19 mouse cellular contexts compared by ENCODE assay signal in genomic region chr4:43322336-43322735, GRCm38 (mm10). TPM values are rescaled to one million over a fixed set of nuclear protein-coding genes. Genes with fewer than 3 reads are reported as not detected.
DNase-seq lines count a peak whose midpoint lies in the region; ATAC-seq and TF ChIP-seq lines count a peak whose summit lies in the region.
"Had no signal": no experiment of that assay in that cellular context is flagged by ENCODE, and none has a peak within 500 bp of the region (broad histone marks: within the 10 kb centered on the region; RNA-seq: fewer than 3 reads in every experiment).

No protein-coding gene starts in this region.

- no peaks in the 10 kb centered on the region for H3K9me3 ChIP-seq in kidney, postnatal 0 days (replicated peaks; ENCODE audit: low read length)
- H3K9me3 ChIP-seq: embryonic facial prominence, embryonic 13.5 days; forebrain, embryonic 12.5 days; G1E; heart, embryonic 12.5 days; hindbrain, embryonic 15.5 days had no signal

- H3K4me2 ChIP-seq in kidney, postnatal 0 days (ENCODE audit: low read length), result no peak overlapping the region
- H3K4me2 ChIP-seq: embryonic facial prominence, embryonic 13.5 days; forebrain, embryonic 12.5 days; heart, embryonic 12.5 days; hindbrain, embryonic 15.5 days had no signal

- DNase-seq in A20 (ENCODE audit: low read depth, low spot score), result peak; percentile 48
- peak; percentile 54 for DNase-seq in kidney, adult 2 months
- DNase-seq in kidney, postnatal 0 days (ENCODE audit: low spot score), result peak; percentile 6
- DNase-seq in kidney, postnatal 36 days, result peak; percentile 41 to 43
- DNase-seq in lung, postnatal 4 days, result no peak
- DNase-seq: adrenal gland, adult 8-10 months; adrenal gland, postnatal 36 days; cerebellum, adult 11 months; cerebellum, adult 8-10 months; cerebellum, postnatal 14 days; gastrocnemius, postnatal 14 days; heart, postnatal 36 days had no signal

- TF ChIP-seq CTCF in kidney, adult 2 months (conservative IDR thresholded peaks at IDR 0.05; ENCODE audit: insufficient read depth, insufficient read length, low read depth, low read length), result no peak
- no peak for TF ChIP-seq CTCF in kidney, postnatal 0 days (IDR thresholded peaks at IDR 0.05; ENCODE audit: low read depth)

- no peak overlapping the region for H3K27ac ChIP-seq in kidney, adult 2 months (ENCODE audit: insufficient read depth, low read depth, low read length)
- no peak overlapping the region for H3K27ac ChIP-seq in kidney, postnatal 0 days
- H3K27ac ChIP-seq: embryonic facial prominence, embryonic 13.5 days; forebrain, embryonic 12.5 days; hindbrain, embryonic 15.5 days had no signal

- no peak for TF ChIP-seq POLR2A in kidney, adult 2 months (IDR thresholded peaks at IDR 0.05; ENCODE audit: low read depth, low read length)

- no peak overlapping the region for H3K9ac ChIP-seq in kidney, postnatal 0 days (ENCODE audit: low read depth, low read length)
- H3K9ac ChIP-seq: embryonic facial prominence, embryonic 13.5 days; forebrain, embryonic 12.5 days; heart, embryonic 12.5 days; hindbrain, embryonic 15.5 days had no signal

- no peaks in the 10 kb centered on the region for H3K27me3 ChIP-seq in kidney, adult 2 months (replicated peaks; ENCODE audit: control insufficient read depth, insufficient read depth, low read length)
- H3K27me3 ChIP-seq in kidney, postnatal 0 days (ENCODE audit: insufficient read depth, low read length), result no peaks in the 10 kb centered on the region
- H3K27me3 ChIP-seq: embryonic facial prominence, embryonic 13.5 days; forebrain, embryonic 12.5 days; heart, embryonic 12.5 days; hindbrain, embryonic 15.5 days had no signal

- ATAC-seq in kidney, postnatal 0 days (replicated peaks; ENCODE audit: low FRiP score, low read depth), result 0 out of 2 replicates have a peak, but pooled peaks have one; percentile 46
- ATAC-seq in frontal cortex, adult (ENCODE audit: low TSS enrichment), result no peak
- ATAC-seq: forebrain, embryonic 16.5 days had no signal

- H3K36me3 ChIP-seq in kidney, adult 2 months (ENCODE audit: control insufficient read depth, insufficient read depth, low read length), result no peaks in the 10 kb centered on the region
- H3K36me3 ChIP-seq in kidney, postnatal 0 days (ENCODE audit: insufficient read depth, low read length), result no peaks in the 10 kb centered on the region
- H3K36me3 ChIP-seq: embryonic facial prominence, embryonic 13.5 days; forebrain, embryonic 12.5 days; G1E; heart, embryonic 12.5 days; hindbrain, embryonic 15.5 days had no signal

- WGBS in kidney, adult 2 months, result 46% methylated on average over 14 of the region's 14 CpGs
- WGBS in kidney, postnatal 0 days, result 68% methylated on average over 14 of the region's 14 CpGs

- no peak overlapping the region for H3K4me3 ChIP-seq in kidney, adult 2 months (ENCODE audit: insufficient read depth, low read depth, low read length)
- no peak overlapping the region for H3K4me3 ChIP-seq in kidney, postnatal 0 days (replicated peaks; ENCODE audit: low read depth, low read length)
- H3K4me3 ChIP-seq: embryonic facial prominence, embryonic 13.5 days; forebrain, embryonic 12.5 days; heart, embryonic 12.5 days; hindbrain, embryonic 15.5 days had no signal

- H3K4me1 ChIP-seq in kidney, adult 2 months (ENCODE audit: control insufficient read depth, insufficient read depth, low read length), result no peaks in the 10 kb centered on the region
- no peaks in the 10 kb centered on the region for H3K4me1 ChIP-seq in kidney, postnatal 0 days (replicated peaks; ENCODE audit: insufficient read depth, low read length)
- H3K4me1 ChIP-seq: embryonic facial prominence, embryonic 13.5 days; forebrain, embryonic 12.5 days; heart, embryonic 12.5 days; hindbrain, embryonic 15.5 days had no signal

RNA-seq across cellular contexts. Expression of gene Atp8b5, which starts 55.4 kb away (rescaled TPM):
- polyA plus RNA-seq in kidney, adult 2 months (2012; rRNA removed), result 0.38 and 0.54 TPM in 2 replicates
- polyA plus RNA-seq in kidney, postnatal 0 days (2015; fragmentation: Nextera tagmentation; extraction: Ambion mirVana), result 0.37 and 0.51 TPM in 2 replicates
- polyA plus RNA-seq: heart, embryonic 12.5 days had no signal

RNA-seq across cellular contexts. Expression of gene Rusc2, which starts 59.4 kb away (rescaled TPM):
- polyA plus RNA-seq in kidney, adult 2 months (2012; rRNA removed), result 15.5 and 17.3 TPM in 2 replicates
- polyA plus RNA-seq in kidney, postnatal 0 days (2015; fragmentation: Nextera tagmentation; extraction: Ambion mirVana), result 9.6 and 9.7 TPM in 2 replicates

Comparison
In these comparisons a context has a peak if more than half of its experiments do, and no peak if none do; other contexts are left out.
1. DNase-seq: peak in A20 (single experiment), kidney, adult 2 months (single experiment), kidney, postnatal 0 days (single experiment) and kidney, postnatal 36 days (2 of 2); none in lung, postnatal 4 days (0 of 2).